In genomic region chr10:59580593-59581149, GRCm38 (mm10) we compare ENCODE assay signal across 34 mouse cellular contexts. TPM values are rescaled to one million over a fixed set of nuclear protein-coding genes. Genes with fewer than 3 reads are reported as not detected.
DNase-seq lines count a peak whose midpoint lies in the region; TF ChIP-seq lines count a peak whose summit lies in the region.
"Had no signal": no experiment of that assay in that cellular context is flagged by ENCODE, and none has a peak within 500 bp of the region (broad histone marks: within the 10 kb centered on the region; RNA-seq: fewer than 3 reads in every experiment).

No protein-coding gene starts in this region.

- no peak overlapping the region for H3K9ac ChIP-seq in CH12.LX (ENCODE audit: insufficient read depth, low read depth)
- H3K9ac ChIP-seq: embryonic facial prominence, embryonic 12.5 days; embryonic facial prominence, embryonic 15.5 days; forebrain, embryonic 12.5 days; forebrain, embryonic 15.5 days; hindbrain, embryonic 12.5 days; hindbrain, embryonic 15.5 days; intestine, embryonic 15.5 days had no signal

- no peak for DNase-seq in CH12.LX (ENCODE audit: extremely low read depth)
- peak; percentile 52 for DNase-seq in R1 (ENCODE audit: low read depth, low spot score)
- peak; percentile 51 for DNase-seq in induced T-regulatory cell, adult 2 months (ENCODE audit: low read depth)
- no peak for DNase-seq in right cerebral cortex, adult 2 months (ENCODE audit: low spot score in 2 of 2)
- no peak for DNase-seq in cerebellum, postnatal 36 days
- DNase-seq in left cerebral cortex, adult 8-10 months (ENCODE audit: low spot score in 2 of 2): no peak
- DNase-seq: adrenal gland, adult 2 months; adrenal gland, postnatal 14 days; cerebellum, adult 11-12 months; cerebellum, adult 9-10 months; cerebellum, postnatal 14 days; gastrocnemius, postnatal 25 days; heart, adult 2 months; kidney, adult 2 months had no signal

- no peak for TF ChIP-seq CTCF in CH12.LX (conservative IDR thresholded peaks at IDR 0.05 in 1 of 2, IDR thresholded peaks at IDR 0.05 in 1 of 2; ENCODE audit: low read depth in 2 of 2, low read length in 2 of 2)
- TF ChIP-seq CTCF in E14TG2a.4 (conservative IDR thresholded peaks at IDR 0.05; ENCODE audit: low read length): no peak

- no peak overlapping the region for H3K4me2 ChIP-seq in CH12.LX (ENCODE audit: insufficient read depth, low read depth, poor library complexity, severe bottlenecking)
- H3K4me2 ChIP-seq: embryonic facial prominence, embryonic 12.5 days; embryonic facial prominence, embryonic 15.5 days; forebrain, embryonic 12.5 days; forebrain, embryonic 15.5 days; hindbrain, embryonic 12.5 days; hindbrain, embryonic 15.5 days; intestine, embryonic 15.5 days had no signal

- H3K4me3 ChIP-seq in CH12.LX (replicated peaks in 1 of 3; ENCODE audit: low read depth in 2 of 3, low read length in 2 of 3, poor library complexity in 1 of 3) (no peak overlapping the region), E14TG2a.4 (replicated peaks; ENCODE audit: low read length) (peak overlapping the region; percentile 37)
- H3K4me3 ChIP-seq: embryonic facial prominence, embryonic 12.5 days; embryonic facial prominence, embryonic 15.5 days; erythroblast, embryonic 14.5 days; forebrain, embryonic 12.5 days; forebrain, embryonic 15.5 days; heart, adult 2 months; heart, embryonic 10.5 days; hindbrain, embryonic 12.5 days; hindbrain, embryonic 15.5 days; intestine, embryonic 15.5 days had no signal

- no peaks in the 10 kb centered on the region for H3K9me3 ChIP-seq in CH12.LX (replicated peaks; ENCODE audit: low read length)
- H3K9me3 ChIP-seq in E14TG2a.4 (ENCODE audit: low read length): no peaks in the 10 kb centered on the region
- H3K9me3 ChIP-seq: embryonic facial prominence, embryonic 12.5 days; embryonic facial prominence, embryonic 15.5 days; forebrain, embryonic 12.5 days; forebrain, embryonic 15.5 days; heart, embryonic 10.5 days; hindbrain, embryonic 12.5 days; hindbrain, embryonic 15.5 days; intestine, embryonic 15.5 days had no signal

- H3K27me3 ChIP-seq in CH12.LX (replicated peaks) (no peaks in the 10 kb centered on the region), E14TG2a.4 (ENCODE audit: insufficient read depth, low read length) (no peaks in the 10 kb centered on the region)
- H3K27me3 ChIP-seq: embryonic facial prominence, embryonic 12.5 days; embryonic facial prominence, embryonic 15.5 days; forebrain, embryonic 12.5 days; forebrain, embryonic 15.5 days; hindbrain, embryonic 12.5 days; hindbrain, embryonic 15.5 days; intestine, embryonic 15.5 days had no signal

- in situ Hi-C loops in CH12.LX (cut with MboI; ENCODE audit: low pct_ligation_motif_present, low pct_unique_long_range_greater_than_20kb, low sequenced_read_pairs): no loop called here

- dilution Hi-C loops in CH12.LX (cut with MboI; ENCODE audit: extremely low pct_ligation_motif_present, extremely low pct_unique_long_range_greater_than_20kb, low sequenced_read_pairs): no loop called here

- H3K4me1 ChIP-seq in CH12.LX (ENCODE audit: control insufficient read depth in 1 of 2, insufficient read depth in 2 of 2): peaks cover 14 to 33% of the 10 kb centered on the region in 2 experiments
- peaks cover 63% of the 10 kb centered on the region for H3K4me1 ChIP-seq in E14TG2a.4 (replicated peaks; ENCODE audit: low read depth, low read length)

- H3K36me3 ChIP-seq in CH12.LX (replicated peaks in 1 of 2; ENCODE audit: control insufficient read depth in 1 of 2, insufficient read depth in 1 of 2, low read length in 1 of 2) (peaks cover 0 to 11% of the 10 kb centered on the region in 2 experiments), E14TG2a.4 (ENCODE audit: insufficient read depth, low read length) (no peaks in the 10 kb centered on the region)
- H3K36me3 ChIP-seq: embryonic facial prominence, embryonic 15.5 days; forebrain, embryonic 12.5 days; forebrain, embryonic 15.5 days; hindbrain, embryonic 12.5 days; hindbrain, embryonic 15.5 days; intestine, embryonic 15.5 days had no signal

- H3K27ac ChIP-seq in CH12.LX (ENCODE audit: insufficient read depth, low read depth): no peak overlapping the region
- H3K27ac ChIP-seq: embryonic facial prominence, embryonic 12.5 days; embryonic facial prominence, embryonic 15.5 days; forebrain, embryonic 12.5 days; forebrain, embryonic 15.5 days; heart, adult 2 months; heart, embryonic 10.5 days; hindbrain, embryonic 12.5 days; hindbrain, embryonic 15.5 days; intestine, embryonic 15.5 days had no signal

- no peak for TF ChIP-seq POLR2A in CH12.LX (IDR thresholded peaks at IDR 0.05; ENCODE audit: low read depth, low read length)

- no peaks in the 10 kb centered on the region; the same call in 1 of the 2 replicates for H3K79me2 ChIP-seq in CH12.LX (replicated peaks; ENCODE audit: control insufficient read depth, extremely low read depth, insufficient read depth, poor library complexity, severe bottlenecking)

- TF ChIP-seq EP300 in CH12.LX (IDR thresholded peaks at IDR 0.05; ENCODE audit: low read length): peak; percentile 40; the same call in 1 of the 2 replicates

- TF ChIP-seq RAD21 in CH12.LX (IDR thresholded peaks at IDR 0.05; ENCODE audit: low read depth, low read length): no peak

TF ChIP-seq in CH12.LX, 34 proteins besides CTCF, POLR2A, EP300 and RAD21:
- TF ChIP-seq PAX5 (IDR thresholded peaks at IDR 0.05; ENCODE audit: low read length) (no peak), USF2 (conservative IDR thresholded peaks at IDR 0.05; ENCODE audit: low read depth, low read length) (no peak), HCFC1 (IDR thresholded peaks at IDR 0.05; ENCODE audit: low read depth, low read length) (no peak), SIN3A (IDR thresholded peaks at IDR 0.05; ENCODE audit: low read length) (no peak), IRF4 (IDR thresholded peaks at IDR 0.05; ENCODE audit: low read depth, low read length) (peak; percentile 71), JUN (IDR thresholded peaks at IDR 0.05; ENCODE audit: insufficient read depth, low read depth, low read length) (no peak; the same call in 1 of the 2 replicates), GABPA (IDR thresholded peaks at IDR 0.05; ENCODE audit: insufficient replicate concordance, low read depth, low read length) (no peak), MAFK (IDR thresholded peaks at IDR 0.05; ENCODE audit: insufficient replicate concordance, low read length) (no peak), BHLHE40 (IDR thresholded peaks at IDR 0.05; ENCODE audit: low read depth, low read length) (no peak), E2F4 (IDR thresholded peaks at IDR 0.05; ENCODE audit: insufficient replicate concordance, low read depth, low read length) (no peak), NELFE (IDR thresholded peaks at IDR 0.05; ENCODE audit: low read depth, low read length) (no peak), KAT2A (IDR thresholded peaks at IDR 0.05; ENCODE audit: insufficient replicate concordance, low read length) (no peak), SMC3 (IDR thresholded peaks at IDR 0.05; ENCODE audit: low read depth, low read length) (no peak), MAX (IDR thresholded peaks at IDR 0.05; ENCODE audit: low read length) (no peak), NRF1 (IDR thresholded peaks at IDR 0.05; ENCODE audit: low read depth, low read length) (no peak), JUND (conservative IDR thresholded peaks at IDR 0.05; ENCODE audit: low read depth, low read length) (peak; percentile 73; the same call in 1 of the 2 replicates), UBTF (IDR thresholded peaks at IDR 0.05; ENCODE audit: low read depth, low read length) (no peak), MXI1 (IDR thresholded peaks at IDR 0.05; ENCODE audit: low read depth, low read length) (no peak), MAZ (IDR thresholded peaks at IDR 0.05; ENCODE audit: low read depth, low read length) (no peak), CHD2 (IDR thresholded peaks at IDR 0.05; ENCODE audit: low read length) (no peak), CHD1 (IDR thresholded peaks at IDR 0.05; ENCODE audit: low read depth, low read length) (no peak), POLR2AphosphoS2 (IDR thresholded peaks at IDR 0.05; ENCODE audit: low read depth, low read length) (no peak), USF1 (IDR thresholded peaks at IDR 0.05; ENCODE audit: low read depth, low read length) (no peak), TBP (conservative IDR thresholded peaks at IDR 0.05; ENCODE audit: low read depth, low read length) (no peak), TCF12 (IDR thresholded peaks at IDR 0.05; ENCODE audit: low read depth, low read length) (no peak), MEF2A (IDR thresholded peaks at IDR 0.05; ENCODE audit: borderline replicate concordance, low read depth, low read length) (peak; percentile 22; the same call in 1 of the 2 replicates), ZC3H11A (IDR thresholded peaks at IDR 0.05; ENCODE audit: low read depth, low read length) (no peak), ETS1 (conservative IDR thresholded peaks at IDR 0.05; ENCODE audit: low read depth, low read length) (peak; percentile 38; the same call in 1 of the 2 replicates), ZMIZ1 (IDR thresholded peaks at IDR 0.05; ENCODE audit: low read depth, low read length) (no peak), RCOR1 (conservative IDR thresholded peaks at IDR 0.05; ENCODE audit: low read depth, low read length) (no peak), MYC (IDR thresholded peaks at IDR 0.05; ENCODE audit: low read depth, low read length) (no peak), ZKSCAN1 (IDR thresholded peaks at IDR 0.05; ENCODE audit: borderline replicate concordance, low read depth, low read length) (no peak), ZNF384 (IDR thresholded peaks at IDR 0.05; ENCODE audit: low read depth, low read length) (peak; percentile 86), ELF1 (IDR thresholded peaks at IDR 0.05; ENCODE audit: low read depth, low read length) (no peak)

RNA-seq across cellular contexts. Expression of gene Gm10322, which starts 35.2 kb away (rescaled TPM):
- total RNA-seq in CH12.LX (2012; rRNA removed): 0.63 TPM in 1 of 2 replicates, not detected in the other
- not detected in 2 replicates for total RNA-seq in CH12.LX (2014; rRNA removed)
- not detected in 2 replicates for polyA plus RNA-seq in CH12.LX (2012; ENCODE audit: insufficient read length, low read depth)
- not detected for total RNA-seq in left cerebral cortex, adult 8-10 months (2022)
- total RNA-seq: adrenal gland, adult 2 months; adrenal gland, postnatal 14 days; adrenal gland, postnatal 4 days; common myeloid progenitor, adult 5-6 weeks; ES-E14; gastrocnemius, adult 8-10 months; gastrocnemius, postnatal 25 days; heart, adult 2 months; heart, postnatal 25 days; hematopoietic stem cell, adult 5-6 weeks had no signal
- polyA plus RNA-seq: adrenal gland, adult 2 months; CD4-positive, CD25-positive, alpha-beta regulatory T cell, adult 4 months; embryonic facial prominence, embryonic 12.5 days; embryonic facial prominence, embryonic 15.5 days; erythroblast, embryonic 14.5 days; forebrain, embryonic 12.5 days; forebrain, embryonic 15.5 days; gonadal fat pad, adult 2 months; heart, adult 2 months; heart, embryonic 10.5 days; heart, embryonic 14.5 days; heart, postnatal 0 days; hindbrain, embryonic 12.5 days; hindbrain, embryonic 15.5 days; intestine, embryonic 15.5 days; kidney, adult 2 months had no signal

RNA-seq across cellular contexts. Expression of gene Mcu, which starts 35.8 kb away (rescaled TPM):
- 4.8 and 5.3 TPM in 2 replicates for total RNA-seq in CH12.LX (2012; rRNA removed)
- 4.8 and 5.7 TPM in 2 replicates for total RNA-seq in CH12.LX (2014; rRNA removed)
- polyA plus RNA-seq in CH12.LX (2012; ENCODE audit: insufficient read length, low read depth): 3.5 and 4.9 TPM in 2 replicates
- total RNA-seq in left cerebral cortex, adult 8-10 months (2022): 10 to 100 TPM; 35.1 to 39.1 (median 36.4) TPM

Comparison
In these comparisons a context has a peak if more than half of its experiments do, and no peak if none do; other contexts are left out.
1. DNase-seq: peak in R1 (single experiment) and induced T-regulatory cell, adult 2 months (single experiment); none in CH12.LX (single experiment), right cerebral cortex, adult 2 months (0 of 2), cerebellum, postnatal 36 days (0 of 2) and left cerebral cortex, adult 8-10 months (0 of 2).
2. RNA of gene Mcu, which starts 35.8 kb away (total RNA-seq): 35.1 to 39.1 TPM in left cerebral cortex, adult 8-10 months; 4.8 to 5.7 TPM in CH12.LX; every median in the first group is over 4 times any median in the second.